Mouse (Mus musculus) frontal cortex, adult 2 months (tissue): ENCODE results near the gene Mrpl2. TPM values are rescaled to one million over a fixed set of nuclear protein-coding genes. Genes with fewer than 3 reads are reported as not detected.
A peak's percentile ranks its signal among the peaks of the same experiment; 100 is the strongest.

Experiments used
- DNase-seq, 2 experiments: peaks; one replicate each; pipeline ENCODE4 v3.0.0; 2022; ENCODE audit warnings: low spot score in 1 of 2; ENCODE audit errors: extremely low spot score in 1 of 2
- polyA plus RNA-seq: library from polyadenylated mRNA; depleted of rRNA; stranded (reverse); fragments of >200 nt; gene quantifications from 2 replicates; pipeline ENCODE4 v1.2.3, GENCODE M21; 2012

Gene Mrpl2
- polyA plus RNA-seq, 1 experiment = 58.7 TPM

GRCm38 (mm10) chr17:46624598-46624997 is 21.4 kb upstream of the Mrpl2 start:
- DNase-seq = no peak

- no peak for DNase-seq
Measured at GRCm38 (mm10) chr17:46627409-46627808, 18.6 kb upstream of the Mrpl2 start.

GRCm38 (mm10) chr17:46628471-46628790 is 17.6 kb upstream of the Mrpl2 start:
- DNase-seq = no peak

- peak in 1 of 2 experiments; percentile 72 for DNase-seq
Measured at GRCm38 (mm10) chr17:46628791-46629684, 17.0 kb upstream of the Mrpl2 start, which contains the start of gene Ptk7. Ptk7 (minus strand) TSS chr17:46629504.

GRCm38 (mm10) chr17:46629685-46630441 is 16.2 kb upstream of the Mrpl2 start:
- no peak for DNase-seq

- DNase-seq = peak; percentile 36 to 88
Measured at GRCm38 (mm10) chr17:46636831-46637523, 9.1 kb upstream of the Mrpl2 start.

GRCm38 (mm10) chr17:46639929-46640328 is 6.1 kb upstream of the Mrpl2 start:
- no peak for DNase-seq

- no peak for DNase-seq
Measured at GRCm38 (mm10) chr17:46642060-46642459, 4.0 kb upstream of the Mrpl2 start.

- no peak for DNase-seq
Measured at GRCm38 (mm10) chr17:46644152-46644805, 1.8 kb upstream of the Mrpl2 start.

GRCm38 (mm10) chr17:46644916-46645475 is 1.0 kb upstream of the Mrpl2 start:
- DNase-seq = no peak

- DNase-seq = no peak
Measured at GRCm38 (mm10) chr17:46646322-46646662, 263 bp downstream of the Mrpl2 start.

GRCm38 (mm10) chr17:46647279-46647678 is 1.2 kb downstream of the Mrpl2 start:
- no peak for DNase-seq

GRCm38 (mm10) chr17:46648436-46648835 is 2.4 kb downstream of the Mrpl2 start:
- DNase-seq = no peak

- DNase-seq = no peak
Measured at GRCm38 (mm10) chr17:46649811-46650210, 3.8 kb downstream of the Mrpl2 start.

GRCm38 (mm10) chr17:46650232-46651031 is 4.4 kb downstream of the Mrpl2 start, which contains the start of gene Cul7:
Cul7 (plus strand) TSS chr17:46650337.
- peak; percentile 85 to 91 for DNase-seq

GRCm38 (mm10) chr17:46651292-46651691 is 5.3 kb downstream of the Mrpl2 start:
- no peak for DNase-seq

- DNase-seq = no peak
Measured at GRCm38 (mm10) chr17:46651755-46652547, 5.9 kb downstream of the Mrpl2 start.

- no peak for DNase-seq
Measured at GRCm38 (mm10) chr17:46656054-46656453, 10.0 kb downstream of the Mrpl2 start.

GRCm38 (mm10) chr17:46661351-46661750 is 15.3 kb downstream of the Mrpl2 start:
- no peak for DNase-seq
